Mouse (Mus musculus): ENCODE measurements around the gene Il1a.

Gene Il1a

GRCm38 (mm10) chr2:129263073-129263472, 46.7 kb downstream of the Il1a start:
- DNase-seq (ENCODE audit: low read depth): no peak

DNA sequence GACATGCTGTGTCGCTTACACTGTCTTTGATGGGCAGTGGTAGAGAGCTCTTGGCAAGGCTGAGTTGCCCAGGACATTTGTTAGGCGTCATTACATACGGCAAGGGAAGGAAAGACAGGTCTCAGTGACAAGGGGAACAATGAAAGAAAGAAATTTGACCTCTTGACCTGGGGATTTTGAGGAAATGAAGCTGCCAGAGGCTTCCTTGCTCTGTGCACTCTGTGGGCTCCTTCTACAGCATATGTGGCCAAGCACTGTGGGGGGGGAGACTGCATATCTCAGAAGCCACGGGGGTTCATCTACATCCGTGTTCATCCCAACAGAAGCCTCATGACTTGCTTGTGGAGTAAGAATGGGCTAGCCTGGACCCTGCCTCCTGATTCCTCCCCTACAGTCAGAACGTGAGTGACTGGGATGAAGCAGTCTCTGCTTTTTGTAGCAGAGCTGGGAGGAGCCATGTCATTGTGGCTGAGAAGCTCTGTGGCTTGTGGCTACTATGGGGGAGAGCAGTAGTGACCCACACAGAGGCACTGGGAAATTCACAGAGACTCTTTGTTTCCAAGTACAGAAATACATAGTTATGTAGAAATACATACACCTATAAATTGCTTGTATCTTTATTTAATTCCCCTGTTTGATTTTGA, 48.5 kb downstream of the Il1a start:
- no peak for DNase-seq (ENCODE audit: low read depth)

GRCm38 (mm10) chr2:129260646-129261045, 49.1 kb downstream of the Il1a start:
- no peak for DNase-seq (ENCODE audit: low read depth)

GRCm38 (mm10) chr2:129258475-129259211, 51.1 kb downstream of the Il1a start:
- DNase-seq (ENCODE audit: low read depth): peak; percentile 89

GRCm38 (mm10) chr2:129258056-129258455, 51.7 kb downstream of the Il1a start:
- DNase-seq (ENCODE audit: low read depth): no peak

- no peak for DNase-seq (ENCODE audit: low read depth)
Observed at GRCm38 (mm10) chr2:129256006-129256405, 53.8 kb downstream of the Il1a start.

- no peak for DNase-seq (ENCODE audit: low read depth)
Observed at GRCm38 (mm10) chr2:129254076-129254475, 55.7 kb downstream of the Il1a start.

DNA sequence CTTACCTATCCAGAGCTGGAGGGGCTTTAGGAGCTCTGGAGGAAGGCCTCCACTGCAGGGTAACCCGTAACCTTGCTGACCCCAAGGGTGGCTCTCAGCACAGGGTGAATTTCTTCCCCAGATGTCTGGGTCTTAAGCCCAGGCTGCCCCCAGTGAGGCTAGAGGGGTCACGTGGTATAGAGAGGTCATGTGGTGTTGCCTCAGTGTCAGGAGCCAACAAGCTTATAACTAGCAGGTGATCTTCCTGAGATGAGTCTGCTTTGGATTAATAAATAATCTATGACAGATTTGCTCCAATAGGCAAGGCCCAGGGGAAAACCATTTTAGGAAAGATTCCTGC, 56.2 kb downstream of the Il1a start:
- DNase-seq (ENCODE audit: low read depth): no peak

DNA sequence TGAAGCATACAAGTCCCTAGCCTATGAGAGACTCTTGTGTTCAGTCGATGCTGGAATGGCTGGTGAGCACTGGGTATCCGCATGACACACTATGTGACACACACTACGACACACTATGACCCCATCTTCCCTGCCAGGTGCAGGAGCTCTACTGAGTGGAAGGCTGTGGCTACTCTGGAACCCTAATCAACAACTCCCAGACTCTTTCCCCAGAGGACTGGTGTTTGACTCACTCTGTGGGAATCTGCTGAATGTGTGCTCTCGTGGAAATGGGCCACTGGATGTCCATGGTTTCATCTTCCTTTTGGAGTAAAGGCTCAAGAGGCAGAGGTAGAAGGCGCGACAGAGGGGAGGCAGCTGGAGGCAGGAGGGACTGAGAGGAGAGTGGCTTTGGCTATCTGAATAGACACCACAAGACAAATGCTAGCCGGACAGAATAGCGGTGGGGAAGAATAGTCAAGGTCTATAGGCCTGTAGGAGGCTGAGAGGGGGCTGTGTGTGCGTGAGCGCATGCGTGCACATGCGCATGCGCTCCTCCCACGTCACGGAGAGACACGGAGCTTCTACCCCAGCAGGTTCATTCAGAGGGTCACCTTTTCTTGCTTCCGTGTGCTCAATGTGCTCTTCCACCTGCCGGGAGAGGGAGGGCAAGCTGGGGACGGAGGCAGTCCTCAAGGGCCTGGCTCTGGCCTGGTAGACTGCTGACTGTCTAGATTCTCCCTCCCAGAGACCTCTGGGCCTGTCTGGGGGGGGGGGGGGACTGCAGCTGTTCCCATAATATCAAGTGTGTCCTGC, 56.7 kb downstream of the Il1a start:
- no peak for DNase-seq (ENCODE audit: low read depth)
